Mouse (Mus musculus) naive thymus-derived CD4-positive, alpha-beta T cell, adult 2 months (primary cell): ENCODE measurements at regions not wholly inside any gene's neighbourhood (a gene's known extent, or its start where the extent isn't known, plus 50 kb on each side); places are given as distances from the start of the nearest gene placed in this dataset.

Experiments
- DNase-seq: peaks from one replicate; pipeline ENCODE4 v3.0.0-alpha.2; 2011; ENCODE audit warnings: low read depth

- no peak for DNase-seq
Measured at GRCm38 (mm10) chr3:105376346-105376745, 75.8 kb upstream of the Kcnd3 start.

GRCm38 (mm10) chr3:105380818-105381217, 71.3 kb upstream of the Kcnd3 start:
- DNase-seq = no peak

- no peak for DNase-seq
Measured at GRCm38 (mm10) chr3:105392611-105393514, 59.3 kb upstream of the Kcnd3 start.
